Mouse (Mus musculus) brain, embryonic 14.5 days (tissue): Measurements from ENCODE around the gene March7.

ENCODE experiments used
- CTCF ChIP-seq: fragments of 200-500 bp; IDR thresholded peaks from 2 replicates; pipeline ENCODE4 v1.5.1; 2012; ENCODE audit warnings: inconsistent platforms, mild to moderate bottlenecking, moderate library complexity, borderline replicate concordance; ENCODE audit not compliant: insufficient read depth, insufficient read length; ENCODE audit errors: extremely low read depth
- POLR2A ChIP-seq: fragments of 200-500 bp; IDR thresholded peaks from 2 replicates; pipeline ENCODE4 v1.6.1; 2012; ENCODE audit warnings: mild to moderate bottlenecking, inconsistent platforms, borderline replicate concordance; ENCODE audit not compliant: poor library complexity, insufficient read depth, insufficient read length, severe bottlenecking; ENCODE audit errors: extremely low read depth

DNA sequence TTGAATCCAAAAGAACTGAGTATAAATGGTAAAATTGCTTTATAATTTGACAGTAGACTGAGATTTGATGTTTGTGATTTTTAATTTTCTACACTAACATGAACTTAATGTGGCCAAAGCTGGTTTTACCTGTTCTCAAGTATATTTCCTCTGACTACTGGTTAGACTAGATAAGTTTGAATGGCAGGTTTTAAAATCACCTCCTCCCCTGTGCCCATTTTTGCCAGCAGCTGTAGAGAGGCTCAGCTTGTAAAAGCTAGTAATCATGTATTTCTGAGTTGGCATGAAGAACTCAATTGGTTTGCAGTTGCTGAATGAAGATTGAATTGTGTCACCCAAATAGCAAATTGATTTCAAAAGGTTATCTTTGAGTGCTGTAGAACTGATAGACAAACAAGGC, 2.8 kb downstream of the March7 start:
- TF ChIP-seq POLR2A (no peak), CTCF (no peak)
